22 mouse cellular contexts compared by ENCODE assay signal in the genomic region with DNA sequence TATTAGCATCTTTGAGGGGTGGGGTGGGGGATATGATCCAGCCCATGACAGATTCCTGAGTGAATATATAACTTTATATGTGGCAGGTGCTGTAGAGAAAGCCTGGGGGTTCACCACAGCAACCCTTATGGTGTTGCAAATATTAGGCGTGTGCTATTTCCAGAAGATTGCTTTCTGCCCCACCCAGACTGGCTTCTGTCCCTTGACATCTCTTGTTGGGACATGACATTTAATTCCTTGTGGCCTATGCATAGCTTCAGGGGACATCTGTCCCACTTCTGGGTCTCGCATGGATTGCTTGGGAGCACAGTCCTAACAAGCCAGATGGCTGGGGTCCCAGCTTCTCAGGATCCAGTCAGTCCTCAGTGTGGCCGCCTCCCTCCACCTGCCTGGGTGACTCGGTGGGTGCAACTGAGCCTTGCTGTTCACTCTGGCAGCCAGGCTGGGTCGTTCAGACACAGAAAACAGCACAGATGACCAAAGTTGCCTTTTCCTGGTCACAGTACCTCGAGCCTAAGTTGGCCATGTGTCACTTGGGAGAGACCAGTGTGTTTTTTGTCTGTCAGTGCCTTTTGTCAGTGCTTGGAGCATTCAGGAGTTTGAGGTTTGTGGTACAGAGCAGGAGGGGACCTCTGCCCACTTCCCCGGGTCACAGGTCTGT.
DNase-seq lines count a peak whose midpoint lies in the region; ATAC-seq and TF ChIP-seq lines count a peak whose summit lies in the region.
"Had no signal": no experiment of that assay in that cellular context is flagged by ENCODE, and none has a peak within 500 bp of the region (broad histone marks: within the 10 kb centered on the region; RNA-seq: fewer than 3 reads in every experiment).

No protein-coding gene starts in this region.

- no peak overlapping the region for H3ac ChIP-seq in myocyte (ENCODE audit: control insufficient read depth, insufficient read length)

- H3K9ac ChIP-seq in kidney, embryonic 16.5 days (replicated peaks; ENCODE audit: low read length), result no peak overlapping the region
- H3K9ac ChIP-seq: forebrain, embryonic 12.5 days; liver, embryonic 15.5 days; lung, embryonic 15.5 days; midbrain, embryonic 15.5 days; neural tube, embryonic 15.5 days had no signal

- no peak for TF ChIP-seq POLR2A in myocyte (IDR thresholded peaks at IDR 0.05; ENCODE audit: insufficient read length, low read depth)

- no peaks in the 10 kb centered on the region for H3K79me2 ChIP-seq in myocyte (ENCODE audit: control insufficient read depth, insufficient read depth)

- no peak for TF ChIP-seq CTCF in gastrocnemius, adult 2 months (IDR thresholded peaks at IDR 0.05)

- H3K36me3 ChIP-seq in kidney, embryonic 16.5 days (ENCODE audit: insufficient read depth, low read length), result no peaks in the 10 kb centered on the region
- no peaks in the 10 kb centered on the region for H3K36me3 ChIP-seq in myocyte (ENCODE audit: control insufficient read depth, insufficient read depth)
- H3K36me3 ChIP-seq: forebrain, embryonic 12.5 days; liver, embryonic 15.5 days; lung, embryonic 15.5 days; midbrain, embryonic 15.5 days; neural tube, embryonic 15.5 days had no signal

- H3K27me3 ChIP-seq in kidney, embryonic 16.5 days (ENCODE audit: insufficient read depth, low read length), result no peaks in the 10 kb centered on the region
- H3K27me3 ChIP-seq in myocyte (ENCODE audit: control insufficient read depth, insufficient read depth, insufficient read length), result no peaks in the 10 kb centered on the region
- H3K27me3 ChIP-seq: forebrain, embryonic 12.5 days; liver, embryonic 15.5 days; lung, embryonic 15.5 days; midbrain, embryonic 15.5 days; neural tube, embryonic 15.5 days had no signal

- WGBS in kidney, embryonic 16.5 days, result 80% methylated on average over 7 of the region's 7 CpGs

- H3K27ac ChIP-seq in gastrocnemius, adult 2 months, result peak overlapping the region; percentile 86
- peak overlapping the region; percentile 63; the same call in 1 of the 2 replicates for H3K27ac ChIP-seq in kidney, embryonic 16.5 days (ENCODE audit: low read length)
- H3K27ac ChIP-seq: forebrain, embryonic 12.5 days; hindbrain, postnatal 0 days; kidney, postnatal 0 days; liver, embryonic 15.5 days; lung, embryonic 15.5 days; macrophage; midbrain, embryonic 15.5 days; neural tube, embryonic 15.5 days had no signal

- H3K4me1 ChIP-seq in kidney, embryonic 16.5 days (ENCODE audit: insufficient read depth, low read length), result peaks cover 16% of the 10 kb centered on the region
- H3K4me1 ChIP-seq: liver, embryonic 15.5 days; midbrain, embryonic 15.5 days; neural tube, embryonic 15.5 days had no signal

- DNase-seq in gastrocnemius, adult 2 months, result peak; percentile 85
- no peak for DNase-seq in gastrocnemius, postnatal 10 days
- no peak for DNase-seq in kidney, postnatal 10 days
- DNase-seq in gastrocnemius, postnatal 14 days, result peak; percentile 44
- no peak for DNase-seq in layer of hippocampus, postnatal 25 days (ENCODE audit: extremely low spot score in 1 of 2, low spot score in 1 of 2)
- DNase-seq in left cerebral cortex, postnatal 25 days (ENCODE audit: low spot score in 2 of 2), result no peak
- DNase-seq: adrenal gland, postnatal 36 days; cerebellum, adult 9-10 months; liver; spleen, adult 18-20 months had no signal

- intact Hi-C loops in gastrocnemius, adult 2 months (cut with DNase I), result no loop called here
- intact Hi-C loops in gastrocnemius, postnatal 14 days (cut with DNase I; ENCODE audit: low total_unique reads), result no loop called here
- intact Hi-C loops in left cerebral cortex, postnatal 25 days (cut with DNase I), result no loop called here

- ATAC-seq in kidney, embryonic 16.5 days (ENCODE audit: low FRiP score, low TSS enrichment), result no peak
- ATAC-seq: CD4-positive, CD25-positive, alpha-beta regulatory T cell, adult 4 months; hindbrain, postnatal 0 days; intestine, embryonic 16.5 days; midbrain, embryonic 15.5 days had no signal

- no peak overlapping the region for H3K4me3 ChIP-seq in gastrocnemius, adult 2 months
- no peak overlapping the region for H3K4me3 ChIP-seq in kidney, embryonic 16.5 days (ENCODE audit: low read length)
- H3K4me3 ChIP-seq in myocyte, result no peak overlapping the region
- H3K4me3 ChIP-seq: forebrain, embryonic 12.5 days; liver, embryonic 15.5 days; lung, embryonic 15.5 days; midbrain, embryonic 15.5 days; neural tube, embryonic 15.5 days had no signal

- H3K9me3 ChIP-seq in kidney, embryonic 16.5 days (ENCODE audit: low read length), result no peaks in the 10 kb centered on the region
- H3K9me3 ChIP-seq: forebrain, embryonic 12.5 days; liver, embryonic 15.5 days; lung, embryonic 15.5 days; midbrain, embryonic 15.5 days; neural tube, embryonic 15.5 days had no signal

- no peak overlapping the region for H3K4me2 ChIP-seq in kidney, embryonic 16.5 days (replicated peaks; ENCODE audit: low read depth, low read length)
- peak overlapping the region; percentile 27 for H3K4me2 ChIP-seq in myocyte (ENCODE audit: low read depth)
- H3K4me2 ChIP-seq: forebrain, embryonic 12.5 days; liver, embryonic 15.5 days; lung, embryonic 15.5 days; midbrain, embryonic 15.5 days; neural tube, embryonic 15.5 days had no signal

TF ChIP-seq in myocyte, 11 proteins besides CTCF, POLR2A, EP300 and RAD21:
- TF ChIP-seq E2F4 (IDR thresholded peaks at IDR 0.05; ENCODE audit: insufficient read depth) (no peak), CEBPB (IDR thresholded peaks at IDR 0.05; ENCODE audit: insufficient read depth, poor library complexity, severe bottlenecking) (0 out of 2 replicates have a peak, but pooled peaks have one; percentile 9), MYOG (IDR thresholded peaks at IDR 0.05; ENCODE audit: control insufficient read depth in 1 of 3, insufficient read depth in 1 of 3, insufficient read length in 2 of 3, low read depth in 2 of 3) (peak in 1 of 3 experiments; percentile 52), MYOD1 (IDR thresholded peaks at IDR 0.05; ENCODE audit: control insufficient read depth in 1 of 3, insufficient read length in 2 of 3, low read depth in 2 of 3) (peak in 2 of 3 experiments; percentile 6 to 16), TCF3 (IDR thresholded peaks at IDR 0.05; ENCODE audit: insufficient read length, low read depth) (no peak), MAX (IDR thresholded peaks at IDR 0.05; ENCODE audit: low read depth) (no peak), SRF (IDR thresholded peaks at IDR 0.05; ENCODE audit: control insufficient read depth, insufficient read length, low read depth) (peak; percentile 7), POLR2AphosphoS2 (IDR thresholded peaks at IDR 0.05; ENCODE audit: insufficient read length, low read depth) (no peak), TCF12 (IDR thresholded peaks at IDR 0.05; ENCODE audit: insufficient read depth, poor library complexity, severe bottlenecking) (peak; percentile 8), REST (IDR thresholded peaks at IDR 0.05; ENCODE audit: insufficient read depth, insufficient read length) (no peak), USF1 (IDR thresholded peaks at IDR 0.05; ENCODE audit: low read depth) (no peak)

Comparison
In these comparisons a context has a peak if more than half of its experiments do, and no peak if none do; other contexts are left out.
1. DNase-seq: peak in gastrocnemius, adult 2 months (single experiment) and gastrocnemius, postnatal 14 days (single experiment); none in gastrocnemius, postnatal 10 days (single experiment), kidney, postnatal 10 days (single experiment), layer of hippocampus, postnatal 25 days (0 of 2) and left cerebral cortex, postnatal 25 days (0 of 2).